In the genomic region with DNA sequence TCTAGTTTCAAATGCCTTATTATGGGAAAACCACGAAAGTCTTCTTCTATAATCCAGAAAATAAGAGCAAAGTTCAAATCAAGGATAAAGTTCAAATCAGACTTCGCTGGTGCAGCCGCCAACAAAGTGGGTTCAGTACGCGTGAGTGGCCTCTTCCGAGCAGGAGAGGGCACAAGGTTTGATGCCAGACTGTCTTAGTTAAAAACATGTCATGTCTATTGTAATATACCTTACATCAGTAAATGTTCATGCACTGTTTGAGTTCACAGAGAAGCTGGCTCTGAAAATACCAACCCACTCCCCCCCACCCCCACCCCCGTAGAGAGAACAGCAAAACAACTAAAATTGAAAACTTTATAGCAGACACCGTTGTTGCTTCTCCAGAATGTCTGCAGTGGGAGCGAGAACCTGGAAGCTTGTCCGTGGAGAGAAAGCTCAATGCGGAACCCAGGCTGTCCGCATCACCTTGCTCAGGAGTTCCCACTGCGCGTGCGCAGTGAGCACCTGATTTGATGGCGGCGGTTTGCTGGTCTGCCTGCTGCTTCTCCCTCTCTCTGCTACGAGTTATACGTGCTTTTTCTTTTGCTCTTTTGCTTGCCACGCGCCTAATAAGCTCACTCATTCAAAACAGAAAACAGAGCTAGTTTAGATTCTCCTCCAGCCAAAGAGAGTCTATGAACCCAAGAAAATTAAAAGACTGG, we compare ENCODE assay signal across 21 mouse cellular contexts.
DNase-seq lines count a peak whose midpoint lies in the region; TF ChIP-seq lines count a peak whose summit lies in the region.
"Had no signal": no experiment of that assay in that cellular context is flagged by ENCODE, and none has a peak within 500 bp of the region (broad histone marks: within the 10 kb centered on the region; RNA-seq: fewer than 3 reads in every experiment).

No protein-coding gene starts in this region.

- H3K27me3 ChIP-seq in testis, adult 2 months (ENCODE audit: control insufficient read depth, insufficient read depth, low read length) = no peaks in the 10 kb centered on the region
- H3K27me3 ChIP-seq: CH12.LX; embryonic facial prominence, embryonic 13.5 days; forebrain, embryonic 12.5 days; hindbrain, embryonic 13.5 days had no signal

- no peaks in the 10 kb centered on the region for H3K36me3 ChIP-seq in testis, adult 2 months (ENCODE audit: control insufficient read depth, insufficient read depth, low read length)
- H3K36me3 ChIP-seq: embryonic facial prominence, embryonic 13.5 days; forebrain, embryonic 12.5 days; heart, embryonic 10.5 days; hindbrain, embryonic 13.5 days had no signal

- no peaks in the 10 kb centered on the region; the same call in 1 of the 2 replicates for H3K4me1 ChIP-seq in testis, adult 2 months (ENCODE audit: control insufficient read depth, insufficient read depth, low read length)

- peak overlapping the region; percentile 63 for H3K27ac ChIP-seq in testis, adult 2 months (ENCODE audit: control insufficient read depth, insufficient read depth, low read depth, low read length)
- H3K27ac ChIP-seq: embryonic facial prominence, embryonic 13.5 days; forebrain, embryonic 12.5 days; heart, embryonic 10.5 days; hindbrain, embryonic 13.5 days; hindbrain, postnatal 0 days had no signal

- no peak for TF ChIP-seq CTCF in testis, adult 2 months (IDR thresholded peaks at IDR 0.05; ENCODE audit: control insufficient read depth, insufficient read depth, insufficient replicate concordance, low read depth, low read length)

- no peak for DNase-seq in testis, postnatal 10 days (ENCODE audit: low spot score)
- DNase-seq in ES-CJ7 (ENCODE audit: low read depth, low spot score) (peak; percentile 4), ZHBTc4 (ENCODE audit: low read depth, low spot score) (peak; percentile 15)
- peak; percentile 50 for DNase-seq in thymus, postnatal 25 days
- no peak for DNase-seq in cerebellum, postnatal 36 days
- DNase-seq in left cerebral cortex, adult 9 months (ENCODE audit: low spot score in 2 of 2) = no peak
- no peak for DNase-seq in layer of hippocampus, adult 9-10 months (ENCODE audit: low spot score)
- DNase-seq: adrenal gland, postnatal 10 days; cerebellum, adult 11 months; cerebellum, adult 8-10 months; cerebellum, postnatal 25 days; forebrain, postnatal 0 days; gastrocnemius, postnatal 14 days; heart, postnatal 10 days had no signal

- H3K4me3 ChIP-seq in testis, adult 2 months (ENCODE audit: control insufficient read depth, low read depth, low read length) = peak overlapping the region; percentile 61
- H3K4me3 ChIP-seq: embryonic facial prominence, embryonic 13.5 days; forebrain, embryonic 12.5 days; heart, embryonic 10.5 days; hindbrain, embryonic 13.5 days had no signal

- TF ChIP-seq POLR2A in testis, adult 2 months (IDR thresholded peaks at IDR 0.05; ENCODE audit: control insufficient read depth, low read depth, low read length) = no peak; the same call in 1 of the 2 replicates

Comparison
In these comparisons a context has a peak if more than half of its experiments do, and no peak if none do; other contexts are left out.
1. DNase-seq: peak in ES-CJ7 (single experiment), ZHBTc4 (single experiment) and thymus, postnatal 25 days (single experiment); none in testis, postnatal 10 days (single experiment), cerebellum, postnatal 36 days (0 of 2), left cerebral cortex, adult 9 months (0 of 2) and layer of hippocampus, adult 9-10 months (single experiment).